Mouse (Mus musculus) ES-E14 (cell line): Measurements from ENCODE around the gene Grb7. TPM values are rescaled to one million over a fixed set of nuclear protein-coding genes. Genes with fewer than 3 reads are reported as not detected.

Source experiments
- DNase-seq: peaks from one replicate; pipeline ENCODE4 v3.0.0-alpha.2; 2013; ENCODE audit warnings: low read depth, low spot score
- H3K27ac ChIP-seq: 2 replicates; pipeline ENCODE4 v1.5.1; 2012; ENCODE audit warnings: low read depth, mild to moderate bottlenecking, low read length, moderate library complexity, mixed read lengths; ENCODE audit not compliant: poor library complexity, insufficient read depth, severe bottlenecking
- H3K36me3 ChIP-seq: 2 replicates; pipeline ENCODE4 v1.6.1; 2012; ENCODE audit warnings: mild to moderate bottlenecking, low read length, moderate library complexity, mixed read lengths; ENCODE audit not compliant: control insufficient read depth, poor library complexity, insufficient read depth, severe bottlenecking
- H3K4me1 ChIP-seq, 2 experiments: fragments of 150-350 bp in 1 of 2; sonication (generic) in 1 of 2; 2 replicates each; pipeline ENCODE4 v1.6.1; 2012; ENCODE audit warnings: low read length in 2 of 2, mild to moderate bottlenecking in 1 of 2, mixed read lengths in 1 of 2; ENCODE audit not compliant: control insufficient read depth in 2 of 2, insufficient read depth in 2 of 2, poor library complexity in 1 of 2
- H3K4me3 ChIP-seq, 2 experiments: fragments of 150-350 bp in 1 of 2; sonication (generic) in 1 of 2; 2 replicates each; pipeline ENCODE4 v1.5.1; 2012; ENCODE audit warnings: low read length in 2 of 2, low read depth in 1 of 2, mild to moderate bottlenecking in 1 of 2, mixed read lengths in 1 of 2; ENCODE audit not compliant: insufficient read depth in 1 of 2, poor library complexity in 1 of 2, severe bottlenecking in 1 of 2
- H3K9ac ChIP-seq: 2 replicates; pipeline ENCODE4 v1.6.1; 2012; ENCODE audit warnings: low read depth, mild to moderate bottlenecking, low read length, mixed read lengths; ENCODE audit not compliant: poor library complexity, insufficient read depth, severe bottlenecking
- H3K9me3 ChIP-seq: fragments of 150-350 bp; sonication (generic); 2 replicates; pipeline ENCODE4 v1.6.1; 2012; ENCODE audit warnings: low read depth, mild to moderate bottlenecking, low read length; ENCODE audit not compliant: control insufficient read depth, insufficient read depth
- CHD2 ChIP-seq: IDR thresholded peaks from 2 replicates; pipeline ENCODE4 v1.6.1; 2014; ENCODE audit warnings: mild to moderate bottlenecking, low read depth, low read length, inconsistent platforms
- HCFC1 ChIP-seq: IDR thresholded peaks from 2 replicates; pipeline ENCODE4 v1.6.1; 2012; ENCODE audit warnings: low read length, inconsistent platforms, borderline replicate concordance; ENCODE audit not compliant: insufficient read depth
- MAFK ChIP-seq: IDR thresholded peaks from 2 replicates; pipeline ENCODE4 v1.6.1; 2014; ENCODE audit warnings: mild to moderate bottlenecking, low read depth, low read length, inconsistent platforms; ENCODE audit not compliant: insufficient read depth
- ZC3H11A ChIP-seq: IDR thresholded peaks from 2 replicates; pipeline ENCODE4 v1.6.1; 2012; ENCODE audit warnings: low read depth, mild to moderate bottlenecking, inconsistent platforms, low read length, borderline replicate concordance
- ZNF384 ChIP-seq: IDR thresholded peaks from 2 replicates; pipeline ENCODE4 v1.6.1; 2012; ENCODE audit warnings: low read depth, low read length, inconsistent platforms
- in situ Hi-C, 2 experiments: fragments of 600-800 bp; cut with MboI; formaldehyde crosslinking; loops; one replicate each; pipeline ENCODE4 v1.15.1; 2025; ENCODE audit warnings: low sequenced_read_pairs in 2 of 2, inconsistent platforms in 1 of 2; ENCODE audit not compliant: unreplicated experiment in 2 of 2
- total RNA-seq: library from RNA; depleted of rRNA; stranded (reverse); fragments of 300-350 nt; gene quantifications from 2 replicates; pipeline ENCODE4 v1.2.3, GENCODE M21; 2012

Grb7 gene
- total RNA-seq, 1 experiment: 12.1 TPM

DNA sequence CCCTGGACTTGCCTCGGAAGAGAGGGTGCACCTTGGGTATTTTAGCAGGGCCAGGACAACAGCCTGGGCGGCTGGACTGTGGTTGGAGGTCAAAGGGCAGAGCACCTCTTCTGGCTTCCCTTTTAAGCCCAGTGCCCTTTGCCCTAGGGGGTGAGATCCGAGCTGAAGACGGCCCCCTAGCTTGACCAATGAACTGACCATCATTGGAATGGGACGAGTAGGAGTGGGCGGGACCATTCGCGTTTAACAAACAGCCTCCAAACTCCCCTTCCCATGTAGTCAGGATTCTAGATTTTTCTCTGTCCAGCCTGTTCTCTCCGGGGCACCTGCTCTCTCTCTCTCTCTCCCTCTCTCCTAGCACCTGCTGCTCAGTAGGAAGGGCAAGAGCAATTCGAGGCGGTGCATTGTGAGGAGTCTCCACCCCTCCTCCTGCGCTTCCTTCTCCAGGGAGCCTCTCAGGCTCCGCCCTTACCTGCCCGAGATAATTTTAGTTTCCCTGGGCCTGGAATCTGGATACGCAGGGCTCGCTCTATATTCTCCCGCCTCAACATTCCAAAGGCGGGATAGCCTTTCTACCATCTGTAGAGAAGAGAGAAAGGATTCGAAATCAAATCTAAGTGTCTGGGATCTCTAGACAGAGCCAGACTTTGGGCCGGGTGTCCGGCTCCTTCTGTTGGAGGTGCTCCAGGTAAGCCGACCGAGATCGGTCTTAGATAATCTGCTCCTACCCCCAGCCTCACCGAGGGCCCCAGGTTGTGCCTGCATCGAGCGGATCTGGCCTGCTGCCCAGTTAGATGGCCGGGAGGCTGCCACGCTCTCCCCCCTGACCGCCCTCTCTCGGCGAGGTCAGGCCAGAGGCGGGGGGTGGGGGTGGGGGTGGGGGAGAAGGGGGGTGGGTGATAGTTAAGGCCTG, 624 bp downstream of the Grb7 start:
- no peak for DNase-seq
- Histone ChIP-seq H3K4me3 (peak overlapping the region; percentile 61 to 78), H3K4me1 (peaks cover 9 to 31% of the 10 kb centered on the region in 2 experiments), H3K27ac (peak overlapping the region; percentile 7; the same call in 1 of the 2 replicates), H3K36me3 (peaks cover 18% of the 10 kb centered on the region; the same call in 1 of the 2 replicates), H3K9me3 (no peaks in the 10 kb centered on the region), H3K9ac (peak overlapping the region; percentile 71)
- TF ChIP-seq CHD2 (no peak), HCFC1 (no peak), MAFK (no peak), ZNF384 (no peak), ZC3H11A (no peak)
- in situ Hi-C loops: no loop called here

GRCm38 (mm10) chr11:98447475-98447834, 1.3 kb downstream of the Grb7 start:
- Histone ChIP-seq H3K27ac (peak overlapping the region; percentile 68), H3K4me3 (peak overlapping the region; percentile 61 to 78), H3K36me3 (peaks cover 24% of the 10 kb centered on the region; the same call in 1 of the 2 replicates), H3K9ac (peak overlapping the region; percentile 71), H3K9me3 (no peaks in the 10 kb centered on the region), H3K4me1 (peaks cover 9 to 31% of the 10 kb centered on the region in 2 experiments)
- no peak for DNase-seq
- in situ Hi-C loops: no loop called here
- TF ChIP-seq HCFC1 (no peak), MAFK (no peak), ZNF384 (no peak), ZC3H11A (no peak), CHD2 (no peak)

GRCm38 (mm10) chr11:98448191-98448790, 2.1 kb downstream of the Grb7 start:
- Histone ChIP-seq H3K4me1 (peaks cover 9 to 31% of the 10 kb centered on the region in 2 experiments), H3K9me3 (no peaks in the 10 kb centered on the region), H3K36me3 (peaks cover 32% of the 10 kb centered on the region), H3K27ac (peak overlapping the region; percentile 68; the same call in 1 of the 2 replicates), H3K4me3 (peak overlapping the region; percentile 61 to 78), H3K9ac (peak overlapping the region; percentile 71)
- DNase-seq: no peak
- in situ Hi-C loops: no loop called here
- TF ChIP-seq ZC3H11A (no peak), HCFC1 (no peak), CHD2 (no peak), ZNF384 (no peak), MAFK (no peak)

- Histone ChIP-seq H3K27ac (no peak overlapping the region), H3K9me3 (no peaks in the 10 kb centered on the region), H3K36me3 (peaks cover 44% of the 10 kb centered on the region), H3K4me1 (peaks cover 9 to 31% of the 10 kb centered on the region in 2 experiments), H3K4me3 (peak overlapping the region; percentile 22 to 38; a peak in 2 of 4 replicates), H3K9ac (no peak overlapping the region)
- TF ChIP-seq CHD2 (no peak), HCFC1 (no peak), ZC3H11A (no peak), ZNF384 (no peak), MAFK (no peak)
- DNase-seq: no peak
- in situ Hi-C loops: no loop called here
Observed at GRCm38 (mm10) chr11:98449419-98449818, 3.2 kb downstream of the Grb7 start.
